Mouse (Mus musculus) heart, postnatal 0 days (tissue): Measurements from ENCODE around the gene Gm12248. TPM values are rescaled to one million over a fixed set of nuclear protein-coding genes. Genes with fewer than 3 reads are reported as not detected.
A peak's percentile ranks its signal among the peaks of the same experiment; 100 is the strongest.

Experiments used
- ATAC-seq: fragments of 200-750 bp; cut with Nextera tagmentation; 2 replicates; pipeline ENCODE4 v1.8.0; 2017; ENCODE audit warnings: low read depth, moderate number of reproducible peaks, moderate library complexity; ENCODE audit not compliant: insufficient read depth
- DNase-seq: peaks from one replicate; pipeline ENCODE4 v3.0.0-alpha.2; 2016; ENCODE audit warnings: low spot score
- H3K27ac ChIP-seq: fragments of 300-500 bp; sonication (generic); 2 replicates; pipeline ENCODE4 v1.5.1; 2014; ENCODE audit warnings: low read depth, mild to moderate bottlenecking
- H3K27me3 ChIP-seq: fragments of 300-500 bp; sonication (generic); 2 replicates; pipeline ENCODE4 v1.6.1; 2014; ENCODE audit warnings: low read length, mixed read lengths; ENCODE audit not compliant: control insufficient read depth, insufficient read depth
- H3K36me3 ChIP-seq: fragments of 300-500 bp; sonication (generic); replicated peaks from 2 replicates; pipeline ENCODE4 v1.6.1; 2014; ENCODE audit warnings: low read length, mixed read lengths; ENCODE audit not compliant: control insufficient read depth, insufficient read depth
- H3K4me1 ChIP-seq: fragments of 300-500 bp; sonication (generic); 2 replicates; pipeline ENCODE4 v1.6.1; 2014; ENCODE audit warnings: antibody characterized with exemption; ENCODE audit not compliant: control insufficient read depth, insufficient read depth
- H3K4me2 ChIP-seq: fragments of 300-500 bp; sonication (generic); 2 replicates; pipeline ENCODE4 v1.6.1; 2014; ENCODE audit warnings: low read depth, mild to moderate bottlenecking, low read length, moderate library complexity
- H3K4me3 ChIP-seq: fragments of 300-500 bp; sonication (generic); 2 replicates; pipeline ENCODE4 v1.5.1; 2014; ENCODE audit warnings: low read depth, low read length
- H3K9ac ChIP-seq: fragments of 300-500 bp; sonication (generic); replicated peaks from 2 replicates; pipeline ENCODE4 v1.6.1; 2014; ENCODE audit warnings: low read depth, low read length, mixed read lengths
- H3K9me3 ChIP-seq: fragments of 300-500 bp; sonication (generic); replicated peaks from 2 replicates; pipeline ENCODE4 v1.6.1; 2016; ENCODE audit warnings: low read length; ENCODE audit not compliant: control insufficient read depth
- CTCF ChIP-seq: IDR thresholded peaks from 2 replicates; pipeline ENCODE4 v1.5.1; 2016; ENCODE audit warnings: antibody characterized with exemption, control low read depth, low read depth
- EP300 ChIP-seq: IDR thresholded peaks from 2 replicates; pipeline ENCODE4 v1.6.1; 2016; ENCODE audit warnings: antibody characterized with exemption, low read depth
- WGBS: fragments of 180-500 bp; shearing (Covaris S2); extraction: QIAGEN DNeasy Blood & Tissue Kit; methylation state at CpG from one replicate; pipeline ENCODE4 v1.1.7; 2014; 5-methylcytosine and 5-hydroxymethylcytosine counted together
- polyA plus RNA-seq: library from polyadenylated mRNA; unstranded; fragments of >200 nt; fragmentation: Nextera tagmentation; extraction: Ambion mirVana; gene quantifications from 2 replicates; pipeline ENCODE4 v1.2.1, GENCODE M21; 2015
- total RNA-seq: library from RNA; depleted of rRNA; stranded (reverse); fragments of >200 nt; gene quantifications from 2 replicates; pipeline ENCODE4 v1.2.3, GENCODE M21; 2014; ENCODE audit warnings: low replicate concordance

The Gm12248 gene
- total and polyA plus RNA-seq, 2 experiments from 2014 or later, result not detected

DNA sequence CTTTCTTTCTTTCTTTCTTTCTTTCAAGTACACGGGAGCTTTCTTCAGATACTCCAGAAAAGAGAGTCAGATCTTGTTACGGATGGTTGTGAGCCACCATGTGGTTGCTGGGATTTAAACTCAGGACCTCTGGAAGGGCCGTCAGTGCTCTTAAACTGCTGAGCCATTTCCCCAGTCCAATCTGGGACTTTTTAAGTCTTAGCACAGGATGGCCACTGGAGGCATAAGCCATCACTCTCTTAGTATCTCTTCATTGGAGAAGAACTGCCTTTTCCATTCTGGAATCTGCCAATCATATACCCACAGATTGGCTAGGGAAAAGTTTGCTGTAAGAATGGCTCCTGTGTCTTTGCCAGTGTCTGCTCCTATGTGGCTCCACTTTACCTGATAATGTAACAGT lies 14.1 kb upstream of the Gm12248 start:
- ATAC-seq, result no peak
- Histone ChIP-seq H3K27me3 (no peaks in the 10 kb centered on the region), H3K27ac (no peak overlapping the region), H3K9me3 (no peaks in the 10 kb centered on the region), H3K4me3 (no peak overlapping the region), H3K9ac (no peak overlapping the region), H3K36me3 (peaks cover 27% of the 10 kb centered on the region), H3K4me1 (peaks cover 5% of the 10 kb centered on the region; the same call in 1 of the 2 replicates), H3K4me2 (no peak overlapping the region)
- TF ChIP-seq CTCF, result no peak
- no peak for TF ChIP-seq EP300
- no peak for DNase-seq
- 51% methylated on average over 3 of the region's 3 CpGs for WGBS

DNA sequence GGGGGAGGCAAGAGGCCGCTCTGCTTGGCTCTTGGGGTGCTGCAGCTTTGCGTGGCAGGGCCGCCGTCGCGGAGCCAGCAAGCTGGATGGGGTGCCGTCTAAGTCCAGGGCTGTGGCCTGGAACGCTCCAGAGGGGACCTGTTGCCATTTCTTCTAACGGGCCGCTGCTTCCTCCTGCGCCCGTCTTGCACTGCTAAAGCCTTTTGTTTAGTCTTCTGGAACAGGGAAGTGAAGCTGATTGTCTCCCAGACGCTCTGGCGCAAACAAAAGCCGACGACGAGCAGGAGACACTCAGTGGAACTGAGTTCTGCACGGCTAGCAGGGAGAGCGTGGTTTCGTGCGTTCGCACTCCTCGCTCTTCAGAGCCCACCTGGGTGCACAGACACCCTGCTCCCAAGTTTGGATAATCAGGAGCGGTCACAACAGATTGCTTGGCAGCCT lies 11.4 kb upstream of the Gm12248 start:
- ATAC-seq (no peak; the same call in none of the 2 replicates), DNase-seq (peak; percentile 37)
- Histone ChIP-seq H3K27me3 (no peaks in the 10 kb centered on the region), H3K4me1 (peaks cover 5% of the 10 kb centered on the region; the same call in 1 of the 2 replicates), H3K4me2 (peak overlapping the region; percentile 75), H3K9ac (peak overlapping the region; percentile 84), H3K27ac (peak overlapping the region; percentile 91), H3K36me3 (peaks cover under 1% of the 10 kb centered on the region; the same call in 1 of the 2 replicates), H3K4me3 (peak overlapping the region; percentile 80), H3K9me3 (no peaks in the 10 kb centered on the region)
- WGBS, result under 1% methylated on average over 24 of the region's 24 CpGs
- TF ChIP-seq CTCF, result no peak
- TF ChIP-seq EP300, result 0 out of 2 replicates have a peak, but pooled peaks have one; percentile 11

DNA sequence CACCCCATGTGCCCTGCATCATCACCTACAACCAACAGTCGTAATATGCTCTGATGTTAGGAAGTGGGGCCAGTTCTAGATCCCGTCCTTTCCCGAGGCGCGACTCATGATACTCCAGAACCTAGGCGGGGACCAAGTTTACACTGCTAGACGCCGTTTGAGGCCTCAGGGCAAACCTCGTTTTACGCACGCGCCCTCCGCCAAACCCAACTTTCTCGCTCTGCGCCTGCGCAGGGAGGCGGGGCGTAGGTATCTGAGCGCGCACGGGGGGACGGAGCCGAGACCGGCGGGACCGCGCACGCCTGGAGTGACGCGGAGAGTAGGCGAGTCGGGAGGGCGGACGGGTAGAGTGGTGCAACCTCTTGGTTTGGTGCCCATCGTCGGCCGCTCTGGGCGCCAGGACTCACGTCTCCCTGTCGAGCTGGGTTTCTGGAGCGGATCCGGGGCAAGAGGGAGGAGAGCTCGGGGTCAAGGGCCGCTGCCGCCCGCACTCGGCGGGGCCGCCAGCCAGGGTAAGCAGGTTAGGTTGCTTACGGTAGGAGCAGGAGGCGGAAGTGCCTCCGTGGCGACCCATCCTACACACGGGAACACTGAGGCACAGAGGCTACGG lies 10.9 kb upstream of the Gm12248 start, which contains the start of gene Cnot8:
Gene Cnot8, plus strand, starts transcription at position 457 of the 610 bp plus-strand sequence.
- ATAC-seq (peak; percentile 97), DNase-seq (peak; percentile 99)
- Histone ChIP-seq H3K4me2 (peak within 1 kb of the TSS; percentile 75), H3K27ac (peak within 1 kb of the TSS; percentile 91), H3K9me3 (no peaks in the 10 kb centered on the region), H3K9ac (peak within 1 kb of the TSS; percentile 84), H3K27me3 (no peaks in the 10 kb centered on the region), H3K4me1 (peaks cover 5% of the 10 kb centered on the region; the same call in 1 of the 2 replicates), H3K36me3 (no peaks in the 10 kb centered on the region), H3K4me3 (peak within 1 kb of the TSS; percentile 80)
- TF ChIP-seq EP300, result 0 out of 2 replicates have a peak, but pooled peaks have one; percentile 46
- TF ChIP-seq CTCF, result no peak
- under 1% methylated on average over 55 of the region's 55 CpGs for WGBS

DNA sequence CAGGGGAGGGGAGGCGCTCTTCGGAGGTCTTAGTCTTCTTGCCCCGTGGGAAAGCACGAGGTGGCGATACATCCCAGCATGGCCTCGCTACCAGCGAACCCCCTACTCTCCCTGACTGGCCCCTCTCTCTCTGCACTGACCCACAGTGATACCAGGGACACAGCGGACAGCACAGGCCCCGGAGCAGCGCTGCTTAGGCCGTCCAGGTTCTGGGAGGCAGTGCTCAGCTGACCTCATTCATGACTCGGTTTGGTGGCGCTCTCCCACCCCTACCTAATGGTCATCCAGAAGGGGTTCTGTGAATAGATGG lies 10.4 kb upstream of the Gm12248 start:
- Histone ChIP-seq H3K4me2 (peak overlapping the region; percentile 34), H3K36me3 (no peaks in the 10 kb centered on the region), H3K9me3 (no peaks in the 10 kb centered on the region), H3K4me3 (peak overlapping the region; percentile 80; the same call in 1 of the 2 replicates), H3K27ac (peak overlapping the region; percentile 66), H3K27me3 (no peaks in the 10 kb centered on the region), H3K9ac (peak overlapping the region; percentile 7), H3K4me1 (peaks cover 5% of the 10 kb centered on the region; the same call in 1 of the 2 replicates)
- WGBS, result 61% methylated on average over 13 of the region's 13 CpGs
- TF ChIP-seq EP300, result no peak
- no peak for TF ChIP-seq CTCF
- no peak for DNase-seq
- ATAC-seq, result peak; percentile 4; the same call in 1 of the 2 replicates

DNA sequence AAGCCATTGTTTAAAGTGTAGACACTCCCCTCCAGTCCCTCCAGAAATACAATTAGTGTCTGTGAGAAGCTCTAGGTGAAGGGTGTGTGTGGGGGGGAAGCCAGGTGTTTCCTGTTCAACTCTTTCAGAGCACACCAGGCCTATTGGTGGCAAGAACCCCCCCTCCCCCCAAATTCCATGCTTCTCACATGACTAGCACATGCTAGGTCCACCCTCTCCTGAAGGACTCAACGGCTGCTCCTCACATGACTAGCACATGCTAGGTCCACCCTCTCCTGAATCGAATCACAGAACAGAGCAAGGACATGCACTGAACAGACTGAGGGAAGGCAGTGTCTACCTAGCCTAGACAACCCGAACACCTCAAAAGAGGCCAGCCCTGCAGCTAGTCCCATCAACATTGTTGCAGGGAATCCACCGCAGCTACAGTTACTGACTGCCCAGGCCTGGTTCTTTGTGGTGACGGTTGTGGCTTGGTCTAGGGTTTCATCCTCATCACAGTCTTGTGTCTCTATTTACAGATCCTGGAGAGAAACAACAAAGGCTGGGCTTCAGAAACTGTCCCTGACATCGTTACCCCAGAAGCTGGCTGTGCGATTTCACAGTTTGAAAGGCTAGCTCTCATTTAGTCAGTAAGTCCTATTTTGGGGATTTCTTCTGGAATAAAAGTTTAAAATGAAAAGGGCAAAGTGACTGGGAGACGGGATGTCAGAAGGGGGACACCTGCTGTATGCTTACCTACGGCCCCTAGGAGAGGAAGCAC lies 9.8 kb upstream of the Gm12248 start:
- no peak overlapping the region; the same call in 1 of the 2 replicates for H3K9ac ChIP-seq
- 85% methylated on average over 9 of the region's 9 CpGs for WGBS

More for the DNA sequence above, 9.8 kb upstream of the Gm12248 start:
- no peak overlapping the region for H3K4me3 ChIP-seq
- H3K9me3 ChIP-seq, result no peaks in the 10 kb centered on the region
- DNase-seq (no peak), ATAC-seq (no peak)
- peak overlapping the region; percentile 66 for H3K27ac ChIP-seq
- TF ChIP-seq CTCF (no peak), EP300 (no peak)
- H3K4me2 ChIP-seq, result no peak overlapping the region; the same call in 1 of the 2 replicates
- no peaks in the 10 kb centered on the region for H3K27me3 ChIP-seq
- H3K4me1 ChIP-seq, result peaks cover 5% of the 10 kb centered on the region; the same call in 1 of the 2 replicates
- no peaks in the 10 kb centered on the region for H3K36me3 ChIP-seq
